Comparison of ENCODE assay signal across 16 mouse cellular contexts in genomic region chr14:32915360-32915759, GRCm38 (mm10). TPM values are rescaled to one million over a fixed set of nuclear protein-coding genes. Genes with fewer than 3 reads are reported as not detected.
DNase-seq lines count a peak whose midpoint lies in the region; ATAC-seq lines count a peak whose summit lies in the region.
"Had no signal": no experiment of that assay in that cellular context is flagged by ENCODE, and none has a peak within 500 bp of the region (broad histone marks: within the 10 kb centered on the region; RNA-seq: fewer than 3 reads in every experiment).

No protein-coding gene starts in this region.

- H3K4me2 ChIP-seq in forebrain, embryonic 14.5 days (ENCODE audit: low read length), result no peak overlapping the region
- H3K4me2 ChIP-seq in forebrain, embryonic 11.5 days (ENCODE audit: low read depth, low read length, severe bottlenecking), result no peak overlapping the region
- no peak overlapping the region for H3K4me2 ChIP-seq in liver, embryonic 16.5 days (ENCODE audit: low read depth, low read length)
- no peak overlapping the region for H3K4me2 ChIP-seq in kidney, embryonic 14.5 days (replicated peaks; ENCODE audit: low read depth, low read length)
- H3K4me2 ChIP-seq: embryonic facial prominence, embryonic 12.5 days; midbrain, embryonic 13.5 days had no signal

- no peak overlapping the region for H3K4me3 ChIP-seq in forebrain, embryonic 14.5 days (ENCODE audit: low read depth, low read length)
- H3K4me3 ChIP-seq in forebrain, embryonic 11.5 days (ENCODE audit: low read depth, low read length), result no peak overlapping the region
- no peak overlapping the region for H3K4me3 ChIP-seq in liver, embryonic 16.5 days (ENCODE audit: low read depth, low read length)
- H3K4me3 ChIP-seq in kidney, embryonic 14.5 days (ENCODE audit: low read length), result no peak overlapping the region
- H3K4me3 ChIP-seq: embryonic facial prominence, embryonic 12.5 days; forebrain, embryonic 10.5 days; limb, embryonic 10.5 days; midbrain, embryonic 13.5 days had no signal

- whole genome bisulfite sequencing in forebrain, embryonic 14.5 days, result 43% methylated on average over 2 of the region's 2 CpGs
- 42% methylated on average over 2 of the region's 2 CpGs for WGBS in forebrain, embryonic 11.5 days
- WGBS in liver, embryonic 16.5 days (ENCODE audit: insufficient replicate concordance), result 43% methylated on average over 2 of the region's 2 CpGs
- 60% methylated on average over 2 of the region's 2 CpGs for WGBS in kidney, embryonic 14.5 days

- DNase-seq in forebrain, embryonic 14.5 days (ENCODE audit: low spot score), result peak; percentile 8
- no peak for DNase-seq in forebrain, embryonic 11.5 days (ENCODE audit: low spot score)
- no peak for DNase-seq in liver
- DNase-seq in lung, postnatal 36 days, result peak; percentile 60
- no peak for DNase-seq in neural tube, embryonic 10.5 days (ENCODE audit: extremely low spot score, low spot score)
- DNase-seq in layer of hippocampus, adult 8-10 months (ENCODE audit: low spot score in 2 of 2), result no peak
- DNase-seq: cerebellum, adult 11-12 months; gastrocnemius, postnatal 36 days; thymus, adult 18-20 months had no signal

- H3K27me3 ChIP-seq in forebrain, embryonic 14.5 days (replicated peaks; ENCODE audit: control insufficient read depth, insufficient read depth, low read length), result no peaks in the 10 kb centered on the region
- no peaks in the 10 kb centered on the region for H3K27me3 ChIP-seq in forebrain, embryonic 11.5 days (ENCODE audit: control insufficient read depth, insufficient read depth, low read length)
- H3K27me3 ChIP-seq in liver, embryonic 16.5 days (ENCODE audit: control insufficient read depth, insufficient read depth, low read depth, low read length), result no peaks in the 10 kb centered on the region
- H3K27me3 ChIP-seq in kidney, embryonic 14.5 days (ENCODE audit: control insufficient read depth, insufficient read depth, low read length), result no peaks in the 10 kb centered on the region
- H3K27me3 ChIP-seq: midbrain, embryonic 13.5 days had no signal

- no peak overlapping the region for H3K9ac ChIP-seq in forebrain, embryonic 14.5 days (ENCODE audit: low read length)
- H3K9ac ChIP-seq in forebrain, embryonic 11.5 days (ENCODE audit: low read length), result no peak overlapping the region
- no peak overlapping the region for H3K9ac ChIP-seq in liver, embryonic 16.5 days (ENCODE audit: low read depth, low read length)
- no peak overlapping the region for H3K9ac ChIP-seq in kidney, embryonic 14.5 days (ENCODE audit: low read depth, low read length)
- H3K9ac ChIP-seq: embryonic facial prominence, embryonic 12.5 days; midbrain, embryonic 13.5 days had no signal

- no peak for ATAC-seq in forebrain, embryonic 14.5 days
- ATAC-seq in forebrain, embryonic 11.5 days (replicated peaks; ENCODE audit: low FRiP score), result no peak
- peak; percentile 43; the same call in 1 of the 2 replicates for ATAC-seq in liver, embryonic 16.5 days (ENCODE audit: low read depth)
- ATAC-seq in kidney, embryonic 14.5 days (ENCODE audit: low FRiP score, low TSS enrichment), result no peak
- ATAC-seq: hindbrain, embryonic 16.5 days; midbrain, embryonic 13.5 days had no signal

- no peaks in the 10 kb centered on the region for H3K36me3 ChIP-seq in forebrain, embryonic 14.5 days (ENCODE audit: control insufficient read depth, insufficient read depth, low read length)
- no peaks in the 10 kb centered on the region for H3K36me3 ChIP-seq in forebrain, embryonic 11.5 days (ENCODE audit: control insufficient read depth, insufficient read depth, low read length)
- no peaks in the 10 kb centered on the region for H3K36me3 ChIP-seq in liver, embryonic 16.5 days (ENCODE audit: control insufficient read depth, insufficient read depth)
- H3K36me3 ChIP-seq in kidney, embryonic 14.5 days (ENCODE audit: control insufficient read depth, insufficient read depth, low read length), result no peaks in the 10 kb centered on the region
- H3K36me3 ChIP-seq: embryonic facial prominence, embryonic 12.5 days; forebrain, embryonic 10.5 days; limb, embryonic 10.5 days; midbrain, embryonic 13.5 days had no signal

- no peaks in the 10 kb centered on the region for H3K9me3 ChIP-seq in forebrain, embryonic 14.5 days (replicated peaks; ENCODE audit: control insufficient read depth, low read length)
- H3K9me3 ChIP-seq in forebrain, embryonic 11.5 days (ENCODE audit: control insufficient read depth, low read length), result no peaks in the 10 kb centered on the region
- no peaks in the 10 kb centered on the region for H3K9me3 ChIP-seq in liver, embryonic 16.5 days (replicated peaks; ENCODE audit: control insufficient read depth, low read length)
- H3K9me3 ChIP-seq in kidney, embryonic 14.5 days (ENCODE audit: control insufficient read depth, low read length), result no peaks in the 10 kb centered on the region
- H3K9me3 ChIP-seq: embryonic facial prominence, embryonic 12.5 days; forebrain, embryonic 10.5 days; limb, embryonic 10.5 days; midbrain, embryonic 13.5 days had no signal

- H3K4me1 ChIP-seq in forebrain, embryonic 14.5 days (ENCODE audit: control insufficient read depth, insufficient read depth, low read length), result no peaks in the 10 kb centered on the region
- H3K4me1 ChIP-seq in forebrain, embryonic 11.5 days (replicated peaks; ENCODE audit: control insufficient read depth, insufficient read depth, low read length), result no peaks in the 10 kb centered on the region
- no peaks in the 10 kb centered on the region for H3K4me1 ChIP-seq in liver, embryonic 16.5 days (ENCODE audit: control insufficient read depth, low read depth, low read length)
- no peaks in the 10 kb centered on the region for H3K4me1 ChIP-seq in kidney, embryonic 14.5 days (ENCODE audit: control insufficient read depth, insufficient read depth, low read length)
- H3K4me1 ChIP-seq: embryonic facial prominence, embryonic 12.5 days; forebrain, embryonic 10.5 days; limb, embryonic 10.5 days; midbrain, embryonic 13.5 days had no signal

- no peak overlapping the region for H3K27ac ChIP-seq in forebrain, embryonic 14.5 days (ENCODE audit: low read depth, low read length)
- no peak overlapping the region for H3K27ac ChIP-seq in forebrain, embryonic 11.5 days (ENCODE audit: low read depth, low read length)
- H3K27ac ChIP-seq in liver, embryonic 16.5 days (ENCODE audit: low read length), result no peak overlapping the region
- H3K27ac ChIP-seq in kidney, embryonic 14.5 days (ENCODE audit: low read depth, low read length), result peak overlapping the region; percentile 55
- H3K27ac ChIP-seq: embryonic facial prominence, embryonic 12.5 days; forebrain, embryonic 10.5 days; limb, embryonic 10.5 days; midbrain, embryonic 13.5 days had no signal

RNA-seq across cellular contexts. Expression of gene Vstm4, which starts 58.8 kb away (rescaled TPM):
- 6.0 and 9.2 TPM in 2 replicates for polyA plus RNA-seq in forebrain, embryonic 14.5 days (2014; fragmentation: Nextera tagmentation; extraction: Ambion mirVana)
- polyA plus RNA-seq in forebrain, embryonic 11.5 days (2014; fragmentation: Nextera tagmentation; extraction: Ambion mirVana), result 2.8 and 3.2 TPM in 2 replicates
- 4.9 and 6.4 TPM in 2 replicates for polyA plus RNA-seq in liver, embryonic 16.5 days (2015; fragmentation: Nextera tagmentation; extraction: Ambion mirVana)
- 21.2 and 35.4 TPM in 2 replicates for polyA plus RNA-seq in kidney, embryonic 14.5 days (2014; fragmentation: Nextera tagmentation; extraction: Ambion mirVana)
- total RNA-seq in layer of hippocampus, adult 8-10 months (2022), result 1 to 10 TPM; 3.1 to 4.6 (median 3.5) TPM

Comparison
In these comparisons a context has a peak if more than half of its experiments do, and no peak if none do; other contexts are left out.
1. DNase-seq: peak in forebrain, embryonic 14.5 days (single experiment) and lung, postnatal 36 days (single experiment); none in forebrain, embryonic 11.5 days (single experiment), liver (single experiment), neural tube, embryonic 10.5 days (single experiment) and layer of hippocampus, adult 8-10 months (0 of 2).